In the genomic region with DNA sequence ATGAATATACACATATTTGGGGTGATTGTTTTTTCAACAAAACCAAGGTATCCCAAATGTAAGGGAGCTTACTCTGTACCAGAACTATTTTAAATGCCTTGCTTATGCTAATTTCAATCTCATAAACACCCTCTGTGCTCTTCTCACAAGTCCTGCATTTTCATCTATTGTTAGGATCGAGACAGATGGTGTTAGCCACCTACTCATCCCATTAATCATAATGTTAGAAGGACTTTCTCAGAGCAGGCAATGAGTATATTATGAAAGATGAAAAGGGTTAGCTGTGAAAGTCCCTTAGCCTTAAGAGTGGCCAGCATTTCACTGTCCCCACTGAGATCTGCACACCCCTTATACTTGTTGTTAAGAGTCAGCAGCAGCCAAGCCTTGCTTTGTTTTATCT, we compare ENCODE assay signal across 28 mouse cellular contexts. TPM values are rescaled to one million over a fixed set of nuclear protein-coding genes. Genes with fewer than 3 reads are reported as not detected.
"Had no signal": no experiment of that assay in that cellular context is flagged by ENCODE, and none has a peak within 500 bp of the region (broad histone marks: within the 10 kb centered on the region; RNA-seq: fewer than 3 reads in every experiment).

No protein-coding gene starts in this region.

- H3K4me3 ChIP-seq: intestine, embryonic 15.5 days; kidney, embryonic 15.5 days; limb, embryonic 10.5 days; limb, embryonic 13.5 days; liver, embryonic 12.5 days; liver, embryonic 15.5 days; lung, embryonic 15.5 days; megakaryocyte, embryonic 14.5 days; midbrain, embryonic 10.5 days; midbrain, embryonic 13.5 days; myocyte; neural tube, embryonic 13.5 days had no signal

- DNase-seq: kidney, adult 11 months; kidney, adult 8-10 months; kidney, postnatal 10 days; kidney, postnatal 36 days; layer of hippocampus, postnatal 36 days; liver; lung, adult 18-20 months; lung, postnatal 10 days; lung, postnatal 36 days; retina, postnatal 1 day; right cerebral cortex, postnatal 14 days; right cerebral cortex, postnatal 4 days; thymus, postnatal 25 days had no signal

- H3K27ac ChIP-seq: intestine, embryonic 15.5 days; kidney, embryonic 15.5 days; limb, embryonic 10.5 days; limb, embryonic 13.5 days; liver, embryonic 12.5 days; liver, embryonic 15.5 days; lung, embryonic 15.5 days; midbrain, embryonic 10.5 days; midbrain, embryonic 13.5 days; neural tube, embryonic 13.5 days; stomach, postnatal 0 days had no signal

RNA-seq across cellular contexts. Expression of gene Fgd1, which starts 41.5 kb away (rescaled TPM):
- total RNA-seq: monocyte, adult 5-6 weeks; neutrophil, adult 5-6 weeks had no signal
